Mouse (Mus musculus): ENCODE measurements around the gene Atf3. TPM values are rescaled to one million over a fixed set of nuclear protein-coding genes. Genes with fewer than 3 reads are reported as not detected.

Gene Atf3
- total and polyA plus RNA-seq, 2 experiments, result 0.55 to 0.81 TPM

DNA sequence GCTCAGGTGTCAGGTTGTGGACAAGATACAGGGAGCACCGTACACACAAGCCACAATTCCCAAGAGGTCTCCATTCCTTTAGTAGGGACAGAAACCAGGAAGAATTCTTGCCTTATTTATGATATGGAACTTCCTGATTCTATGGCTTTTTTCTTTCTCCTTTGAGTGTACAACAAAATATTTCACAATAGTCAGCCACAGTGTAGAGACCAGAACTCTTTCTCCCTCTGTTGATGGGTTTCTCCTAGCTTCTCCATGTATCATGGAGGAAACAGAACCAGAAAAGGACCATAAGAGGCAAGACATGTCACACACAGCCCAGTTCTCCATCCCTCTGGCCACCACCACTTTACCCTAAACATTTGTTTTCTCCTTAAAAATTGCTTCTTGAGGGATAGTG lies 23.7 kb upstream of the Atf3 start:
- Histone ChIP-seq H3K79me2 (ENCODE audit: control insufficient read depth, insufficient read depth, low read length) (no peaks in the 10 kb centered on the region), H3K9ac (ENCODE audit: low read depth, low read length) (no peak overlapping the region), H3K36me3 (ENCODE audit: control insufficient read depth, insufficient read depth, low read length) (no peaks in the 10 kb centered on the region), H3K4me1 (ENCODE audit: control insufficient read depth, insufficient read depth, low read length) (peaks cover 6% of the 10 kb centered on the region), H3K27ac (replicated peaks; ENCODE audit: insufficient read depth, low read depth, low read length) (no peak overlapping the region), H3K4me3 (ENCODE audit: insufficient read depth, low read depth, low read length) (no peak overlapping the region), H3K27me3 (ENCODE audit: control insufficient read depth, insufficient read depth, low read length) (no peaks in the 10 kb centered on the region)
- 94% methylated on average over 1 of the region's 1 CpGs for WGBS
- DNase-seq (ENCODE audit: extremely low read depth, low read depth, low spot score), result no peak
- TF ChIP-seq POLR2A (IDR thresholded peaks at IDR 0.05; ENCODE audit: extremely low read depth, insufficient read depth, low read length), result no peak
- no peak for TF ChIP-seq CTCF (IDR thresholded peaks at IDR 0.05; ENCODE audit: low read depth, low read length)

DNA sequence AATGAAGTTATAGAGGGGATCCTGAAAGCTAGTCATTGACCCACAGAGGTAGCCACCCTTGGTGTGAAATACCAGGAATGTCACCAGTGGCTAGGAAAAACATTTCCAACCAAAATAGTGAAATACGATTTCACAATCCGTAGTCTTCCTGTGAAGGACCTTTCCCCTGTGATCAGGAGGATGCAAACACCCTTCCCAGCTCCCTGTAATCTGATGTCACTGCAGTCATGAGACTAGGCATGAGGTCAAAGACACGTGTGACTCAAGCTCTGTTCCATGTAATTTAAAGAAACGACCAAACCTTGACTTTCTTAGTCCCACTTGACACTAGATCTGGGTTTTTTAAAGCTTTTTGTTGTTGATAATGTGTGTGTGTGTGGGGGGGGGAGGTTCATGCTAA lies 21.8 kb upstream of the Atf3 start:
- H3K27ac ChIP-seq (replicated peaks; ENCODE audit: insufficient read depth, low read depth, low read length), result no peak overlapping the region
- no peaks in the 10 kb centered on the region for H3K27me3 ChIP-seq (ENCODE audit: control insufficient read depth, insufficient read depth, low read length)
- no peak overlapping the region for H3K4me3 ChIP-seq (ENCODE audit: insufficient read depth, low read depth, low read length)
- peak; percentile 77 for DNase-seq (ENCODE audit: extremely low read depth, low read depth, low spot score)
- peaks cover 6% of the 10 kb centered on the region for H3K4me1 ChIP-seq (ENCODE audit: control insufficient read depth, insufficient read depth, low read length)
- no peak overlapping the region for H3K9ac ChIP-seq (ENCODE audit: low read depth, low read length)
- H3K79me2 ChIP-seq (ENCODE audit: control insufficient read depth, insufficient read depth, low read length), result no peaks in the 10 kb centered on the region
- 27% methylated on average over 4 of the region's 4 CpGs for WGBS
- TF ChIP-seq CTCF (IDR thresholded peaks at IDR 0.05; ENCODE audit: low read depth, low read length) (no peak), POLR2A (IDR thresholded peaks at IDR 0.05; ENCODE audit: extremely low read depth, insufficient read depth, low read length) (no peak)
- no peaks in the 10 kb centered on the region for H3K36me3 ChIP-seq (ENCODE audit: control insufficient read depth, insufficient read depth, low read length)

DNA sequence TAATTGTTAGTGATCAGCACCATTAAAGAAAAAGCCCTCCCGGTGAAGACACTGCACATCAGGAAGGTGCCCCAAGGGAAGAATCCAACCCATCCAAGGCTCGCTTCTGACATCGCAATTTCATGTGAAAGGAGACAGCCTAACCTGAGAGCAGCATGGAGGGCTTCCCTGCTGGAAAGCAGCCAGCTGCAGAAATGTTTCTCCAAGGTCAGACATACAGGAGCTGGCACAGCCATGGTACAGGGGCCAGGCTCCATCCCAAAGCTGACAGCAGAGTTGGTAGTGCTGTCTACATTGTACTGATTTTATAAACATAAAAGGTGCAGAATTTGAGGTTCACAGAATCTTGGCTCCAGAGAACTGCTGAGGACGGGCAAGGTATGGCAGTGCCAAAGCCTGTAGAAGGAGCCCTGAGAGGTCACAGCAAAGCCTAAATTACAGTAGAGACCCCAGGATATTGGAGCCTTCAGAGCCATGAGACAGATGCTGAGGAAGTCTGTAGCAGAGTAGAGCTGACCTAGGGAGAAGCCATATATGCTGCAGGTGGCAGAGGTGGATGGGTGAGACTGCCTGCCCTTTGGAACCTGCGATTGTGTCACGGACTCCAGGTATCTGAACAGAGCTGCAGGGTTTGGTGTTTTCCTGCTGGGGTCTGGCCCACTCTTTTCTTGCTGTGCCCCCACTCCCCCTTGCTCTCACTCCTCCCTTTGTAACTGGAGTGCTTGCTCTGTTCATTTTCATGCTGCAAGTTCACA lies 18.1 kb upstream of the Atf3 start:
- 60% methylated on average over 6 of the region's 6 CpGs for WGBS
- DNase-seq (ENCODE audit: extremely low read depth, low read depth, low spot score), result no peak
- H3K4me1 ChIP-seq (ENCODE audit: control insufficient read depth, insufficient read depth, low read length), result peaks cover 6% of the 10 kb centered on the region
- H3K27me3 ChIP-seq (ENCODE audit: control insufficient read depth, insufficient read depth, low read length), result no peaks in the 10 kb centered on the region
- no peak for TF ChIP-seq POLR2A (IDR thresholded peaks at IDR 0.05; ENCODE audit: extremely low read depth, insufficient read depth, low read length)
- no peak for TF ChIP-seq CTCF (IDR thresholded peaks at IDR 0.05; ENCODE audit: low read depth, low read length)
- no peaks in the 10 kb centered on the region for H3K79me2 ChIP-seq (ENCODE audit: control insufficient read depth, insufficient read depth, low read length)
- H3K27ac ChIP-seq (replicated peaks; ENCODE audit: insufficient read depth, low read depth, low read length), result no peak overlapping the region
- no peak overlapping the region for H3K4me3 ChIP-seq (ENCODE audit: insufficient read depth, low read depth, low read length)
- H3K9ac ChIP-seq (ENCODE audit: low read depth, low read length), result no peak overlapping the region
- H3K36me3 ChIP-seq (ENCODE audit: control insufficient read depth, insufficient read depth, low read length), result no peaks in the 10 kb centered on the region

DNA sequence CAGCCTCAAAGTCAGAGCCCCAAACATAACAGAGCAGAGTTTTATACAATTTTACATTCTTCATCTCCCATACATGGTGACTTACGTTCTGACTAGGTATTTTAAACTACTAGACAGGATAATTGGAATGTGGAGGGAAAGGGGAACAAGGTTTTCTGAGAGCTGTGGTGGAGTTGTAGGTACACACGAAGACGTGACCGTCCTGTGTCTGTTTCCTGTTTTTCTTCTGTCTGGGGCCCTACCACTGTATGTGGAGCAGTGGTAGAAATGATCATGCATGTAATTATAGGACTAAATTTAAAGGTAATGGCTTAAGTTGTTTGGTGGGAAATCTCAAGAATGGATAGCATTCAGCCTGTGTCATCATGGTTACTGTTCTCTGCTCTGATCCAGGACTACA lies 17.0 kb upstream of the Atf3 start:
- Histone ChIP-seq H3K4me3 (ENCODE audit: insufficient read depth, low read depth, low read length) (no peak overlapping the region), H3K27ac (replicated peaks; ENCODE audit: insufficient read depth, low read depth, low read length) (no peak overlapping the region), H3K79me2 (ENCODE audit: control insufficient read depth, insufficient read depth, low read length) (no peaks in the 10 kb centered on the region), H3K36me3 (ENCODE audit: control insufficient read depth, insufficient read depth, low read length) (no peaks in the 10 kb centered on the region), H3K9ac (ENCODE audit: low read depth, low read length) (no peak overlapping the region), H3K27me3 (ENCODE audit: control insufficient read depth, insufficient read depth, low read length) (no peaks in the 10 kb centered on the region), H3K4me1 (ENCODE audit: control insufficient read depth, insufficient read depth, low read length) (peaks cover 10% of the 10 kb centered on the region)
- WGBS, result 92% methylated on average over 4 of the region's 4 CpGs
- no peak for DNase-seq (ENCODE audit: extremely low read depth, low read depth, low spot score)
- TF ChIP-seq CTCF (IDR thresholded peaks at IDR 0.05; ENCODE audit: low read depth, low read length), result no peak
- no peak for TF ChIP-seq POLR2A (IDR thresholded peaks at IDR 0.05; ENCODE audit: extremely low read depth, insufficient read depth, low read length)

DNA sequence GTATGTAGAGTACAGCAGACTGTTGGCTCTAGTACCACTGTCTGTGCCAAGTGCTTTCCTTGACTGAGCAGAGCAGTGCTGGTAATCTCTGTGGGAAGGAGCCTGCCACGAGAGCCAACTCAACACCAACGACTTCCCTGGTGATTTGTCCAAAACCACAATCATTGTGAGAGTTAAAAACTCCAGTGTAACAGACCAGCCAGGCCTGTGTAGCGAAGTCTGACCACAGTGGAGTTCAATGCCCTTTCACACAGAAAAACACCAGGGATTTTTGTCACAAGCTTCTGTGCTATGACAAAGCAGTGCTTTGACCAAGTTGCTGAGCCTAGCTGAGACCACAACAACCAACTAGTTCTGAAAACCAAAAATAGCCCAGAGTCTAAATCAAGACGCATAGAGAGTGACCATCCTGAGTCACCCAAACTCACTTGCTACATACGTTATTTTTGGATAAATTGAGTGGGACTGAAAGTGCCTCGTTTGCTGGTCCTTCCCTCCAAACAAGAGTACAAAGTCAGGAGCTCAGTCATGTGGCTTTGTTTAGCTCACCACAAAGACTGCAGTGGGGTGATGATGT lies 12.6 kb upstream of the Atf3 start:
- Histone ChIP-seq H3K27me3 (ENCODE audit: control insufficient read depth, insufficient read depth, low read length) (no peaks in the 10 kb centered on the region), H3K36me3 (ENCODE audit: control insufficient read depth, insufficient read depth, low read length) (no peaks in the 10 kb centered on the region), H3K4me3 (ENCODE audit: insufficient read depth, low read depth, low read length) (no peak overlapping the region), H3K4me1 (ENCODE audit: control insufficient read depth, insufficient read depth, low read length) (peaks cover 5% of the 10 kb centered on the region), H3K27ac (replicated peaks; ENCODE audit: insufficient read depth, low read depth, low read length) (no peak overlapping the region), H3K9ac (ENCODE audit: low read depth, low read length) (no peak overlapping the region), H3K79me2 (ENCODE audit: control insufficient read depth, insufficient read depth, low read length) (no peaks in the 10 kb centered on the region)
- TF ChIP-seq CTCF (IDR thresholded peaks at IDR 0.05; ENCODE audit: low read depth, low read length), result no peak
- TF ChIP-seq POLR2A (IDR thresholded peaks at IDR 0.05; ENCODE audit: extremely low read depth, insufficient read depth, low read length), result no peak
- WGBS, result 32% methylated on average over 6 of the region's 6 CpGs
- DNase-seq (ENCODE audit: extremely low read depth, low read depth, low spot score), result peak; percentile 65

DNA sequence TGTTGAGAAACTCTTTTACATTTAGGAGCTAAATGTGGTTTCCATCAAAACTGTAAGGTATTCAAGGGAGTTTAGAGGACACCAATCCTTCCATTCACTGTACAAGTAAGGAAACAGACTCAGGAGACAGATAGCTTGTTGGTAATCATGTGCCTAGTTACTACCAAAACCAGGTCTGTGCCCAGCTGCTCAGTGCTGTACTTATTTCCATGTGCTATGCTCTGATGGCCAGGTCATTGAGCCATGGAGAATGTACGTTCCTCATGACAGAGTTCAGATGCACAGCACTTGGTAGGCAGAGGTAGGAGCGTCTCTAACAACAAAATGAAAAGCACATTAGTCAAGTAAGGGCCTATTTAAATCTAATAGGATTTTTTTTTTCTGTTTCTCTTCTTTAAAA lies 8.7 kb upstream of the Atf3 start:
- TF ChIP-seq CTCF (IDR thresholded peaks at IDR 0.05; ENCODE audit: low read depth, low read length) (no peak), POLR2A (IDR thresholded peaks at IDR 0.05; ENCODE audit: extremely low read depth, insufficient read depth, low read length) (no peak)
- Histone ChIP-seq H3K27me3 (ENCODE audit: control insufficient read depth, insufficient read depth, low read length) (no peaks in the 10 kb centered on the region), H3K27ac (replicated peaks; ENCODE audit: insufficient read depth, low read depth, low read length) (no peak overlapping the region), H3K9ac (ENCODE audit: low read depth, low read length) (no peak overlapping the region), H3K36me3 (ENCODE audit: control insufficient read depth, insufficient read depth, low read length) (no peaks in the 10 kb centered on the region), H3K79me2 (ENCODE audit: control insufficient read depth, insufficient read depth, low read length) (no peaks in the 10 kb centered on the region), H3K4me3 (ENCODE audit: insufficient read depth, low read depth, low read length) (no peak overlapping the region), H3K4me1 (ENCODE audit: control insufficient read depth, insufficient read depth, low read length) (peaks cover 12% of the 10 kb centered on the region)
- WGBS, result 88% methylated on average over 2 of the region's 2 CpGs
- no peak for DNase-seq (ENCODE audit: extremely low read depth, low read depth, low spot score)
